Mouse (Mus musculus) induced T-regulatory cell, adult 2 months (primary cell): ENCODE measurements around the gene Mex3d.

Experiments used
- DNase-seq: peaks from one replicate; pipeline ENCODE4 v3.0.0-alpha.2; 2012; ENCODE audit warnings: low read depth

The Mex3d gene

DNA sequence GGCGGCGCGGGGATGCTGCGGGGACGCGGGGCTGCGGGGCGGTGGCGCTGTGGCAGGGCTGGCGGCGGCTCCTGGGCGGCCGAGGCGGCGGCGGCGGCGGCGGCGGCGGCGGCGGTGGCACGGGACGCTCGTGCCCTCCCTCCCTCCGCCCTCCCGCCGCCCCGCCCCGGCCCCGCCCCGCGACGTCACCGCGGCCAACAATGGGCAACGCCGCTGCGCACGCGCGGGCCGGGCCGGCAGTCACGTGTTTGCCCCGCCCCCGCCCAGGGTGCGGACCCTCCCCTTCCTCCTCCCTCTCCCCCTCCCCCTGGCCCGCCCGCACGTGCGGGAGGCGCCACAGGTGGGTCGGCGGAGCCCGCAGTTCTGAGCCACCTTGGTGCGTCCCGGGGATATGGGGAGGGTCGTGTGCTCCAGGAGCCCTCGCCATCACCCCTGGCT lies at the start of gene Mex3d:
Gene Mex3d (minus strand): TSS at position 138 of the 438 bp plus-strand sequence.
- DNase-seq = peak; percentile 93

DNA sequence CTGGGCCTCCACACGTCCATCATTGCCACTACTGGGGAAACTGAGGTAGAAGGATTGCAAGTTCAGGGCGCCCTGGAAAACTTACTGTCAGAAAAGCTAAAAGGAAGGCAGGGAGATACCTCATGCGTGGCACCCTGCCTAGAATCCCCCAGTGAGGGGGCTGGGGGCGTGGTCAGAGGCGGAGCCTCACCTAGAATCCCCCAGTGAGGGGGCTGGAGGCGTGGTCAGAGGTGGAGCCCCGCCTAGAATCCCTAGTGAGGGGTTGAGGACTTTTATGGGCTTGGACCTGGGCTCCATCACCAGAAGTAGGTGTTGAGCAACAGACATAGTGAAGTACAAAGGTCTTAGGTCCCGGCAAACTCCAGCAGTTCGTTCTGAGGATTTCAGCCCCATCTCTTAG lies 48.8 kb upstream of the Mex3d start:
- DNase-seq = no peak

DNA sequence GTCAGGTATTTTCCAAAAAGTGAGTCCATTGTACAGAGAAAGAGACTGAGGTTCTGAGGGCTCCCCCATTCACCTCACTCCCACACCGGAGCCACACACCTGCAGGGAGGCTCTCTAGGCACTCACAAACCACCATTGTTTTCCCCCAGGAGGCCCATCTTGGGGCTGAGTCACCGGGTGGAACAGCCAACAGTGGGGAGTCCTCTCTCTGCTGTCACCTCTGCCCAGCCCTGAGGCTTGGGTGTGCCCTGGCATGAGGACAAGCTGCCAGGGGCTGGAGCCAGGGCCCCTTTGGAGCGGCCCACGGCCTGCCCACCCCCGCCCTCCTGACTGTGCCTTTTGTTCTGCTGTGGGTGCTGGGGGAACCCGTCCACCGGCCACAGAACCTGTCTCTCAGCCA lies 48.3 kb upstream of the Mex3d start:
- no peak for DNase-seq

- DNase-seq = no peak
These were observed 47.4 kb upstream of the Mex3d start for GRCm38 (mm10) chr10:80434823-80435222.

GRCm38 (mm10) chr10:80434233-80434592 lies 46.8 kb upstream of the Mex3d start:
- no peak for DNase-seq

DNA sequence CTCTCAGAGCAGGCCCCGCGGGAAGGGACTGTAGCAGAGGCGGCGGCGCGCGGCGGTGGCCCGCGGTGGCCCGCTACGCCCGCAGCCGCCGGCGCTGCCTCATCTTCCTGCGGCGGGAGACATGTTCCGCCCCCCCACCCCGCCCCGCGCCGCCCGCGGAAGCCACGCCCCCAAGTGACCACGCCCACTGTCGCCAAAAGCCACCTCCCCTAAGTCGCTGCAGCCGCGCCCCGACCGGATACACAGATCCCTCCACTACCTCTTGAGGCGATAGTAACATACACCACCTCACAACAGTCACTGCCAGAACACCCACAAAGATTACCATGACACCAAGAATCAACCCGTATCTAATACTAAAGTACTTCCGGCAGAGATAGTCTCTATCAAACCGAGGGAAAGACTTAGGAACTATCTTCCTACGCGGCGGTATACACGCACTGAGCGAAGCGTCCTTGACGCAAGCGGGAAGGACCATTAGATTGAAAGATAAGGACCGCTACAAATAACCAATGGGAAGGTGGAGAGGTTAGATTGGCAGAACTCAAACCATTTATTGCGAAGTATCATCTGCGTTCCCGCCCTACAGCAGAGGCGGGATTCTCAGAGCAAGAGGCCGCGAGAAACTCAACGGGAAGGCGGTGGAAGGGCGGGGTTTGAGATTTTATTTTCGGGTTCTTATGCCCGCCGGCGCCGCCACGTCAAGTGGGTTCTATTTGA lies 46.2 kb upstream of the Mex3d start, which contains the start of gene Tcf3:
Gene Tcf3 (minus strand): TSS at position 135 of the 720 bp plus-strand sequence.
- peak; percentile 98 for DNase-seq

- peak; percentile 59 for DNase-seq
These were observed 45.6 kb upstream of the Mex3d start for GRCm38 (mm10) chr10:80432936-80433512.

GRCm38 (mm10) chr10:80432387-80432785 lies 44.9 kb upstream of the Mex3d start:
- no peak for DNase-seq

DNA sequence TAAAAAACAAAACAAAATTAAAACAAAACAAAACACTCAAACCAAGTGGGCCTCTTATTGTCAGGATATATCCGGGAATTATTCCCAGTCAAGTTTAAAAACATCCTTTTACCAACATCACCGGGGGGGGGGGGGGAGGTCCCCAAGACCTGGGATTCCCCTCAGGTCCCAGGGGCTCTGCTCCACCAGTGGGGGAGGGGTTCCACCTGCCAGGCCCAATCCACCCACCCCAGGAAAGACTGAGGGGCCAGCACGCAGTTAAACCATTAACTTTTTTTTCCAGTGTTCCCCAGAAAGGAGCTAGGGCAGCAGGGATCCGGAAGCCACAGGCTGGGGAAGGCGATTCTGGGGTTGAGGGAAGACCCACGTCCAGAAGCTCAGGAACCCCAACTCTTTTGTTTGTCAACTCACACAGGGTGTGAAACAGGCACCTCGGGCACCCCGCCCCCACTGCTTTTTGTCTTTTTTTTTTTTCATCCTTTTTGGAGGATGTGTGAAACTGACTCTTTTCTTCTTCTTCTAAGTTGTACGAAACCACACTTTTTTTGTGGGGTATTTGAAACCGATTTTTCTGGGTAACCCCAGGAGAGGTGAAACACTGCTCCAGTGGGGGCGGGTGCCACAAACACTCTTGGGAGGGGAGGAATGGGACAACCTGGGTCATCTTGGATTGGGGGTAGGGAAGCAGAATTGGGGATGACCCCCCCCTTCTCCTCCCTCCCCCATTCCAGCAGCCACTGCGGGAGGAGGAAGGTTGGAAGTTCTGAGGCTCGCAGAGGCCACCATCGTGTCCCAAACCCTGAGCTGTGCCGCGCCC lies 44.3 kb upstream of the Mex3d start:
- DNase-seq = peak; percentile 73

GRCm38 (mm10) chr10:80430375-80430980 lies 43.0 kb upstream of the Mex3d start:
- no peak for DNase-seq

- no peak for DNase-seq
These were observed 42.3 kb upstream of the Mex3d start for GRCm38 (mm10) chr10:80429800-80430199.

- DNase-seq = no peak
These were observed 37.6 kb upstream of the Mex3d start for GRCm38 (mm10) chr10:80425041-80425440.

GRCm38 (mm10) chr10:80423562-80423961 lies 36.1 kb upstream of the Mex3d start:
- DNase-seq = no peak

DNA sequence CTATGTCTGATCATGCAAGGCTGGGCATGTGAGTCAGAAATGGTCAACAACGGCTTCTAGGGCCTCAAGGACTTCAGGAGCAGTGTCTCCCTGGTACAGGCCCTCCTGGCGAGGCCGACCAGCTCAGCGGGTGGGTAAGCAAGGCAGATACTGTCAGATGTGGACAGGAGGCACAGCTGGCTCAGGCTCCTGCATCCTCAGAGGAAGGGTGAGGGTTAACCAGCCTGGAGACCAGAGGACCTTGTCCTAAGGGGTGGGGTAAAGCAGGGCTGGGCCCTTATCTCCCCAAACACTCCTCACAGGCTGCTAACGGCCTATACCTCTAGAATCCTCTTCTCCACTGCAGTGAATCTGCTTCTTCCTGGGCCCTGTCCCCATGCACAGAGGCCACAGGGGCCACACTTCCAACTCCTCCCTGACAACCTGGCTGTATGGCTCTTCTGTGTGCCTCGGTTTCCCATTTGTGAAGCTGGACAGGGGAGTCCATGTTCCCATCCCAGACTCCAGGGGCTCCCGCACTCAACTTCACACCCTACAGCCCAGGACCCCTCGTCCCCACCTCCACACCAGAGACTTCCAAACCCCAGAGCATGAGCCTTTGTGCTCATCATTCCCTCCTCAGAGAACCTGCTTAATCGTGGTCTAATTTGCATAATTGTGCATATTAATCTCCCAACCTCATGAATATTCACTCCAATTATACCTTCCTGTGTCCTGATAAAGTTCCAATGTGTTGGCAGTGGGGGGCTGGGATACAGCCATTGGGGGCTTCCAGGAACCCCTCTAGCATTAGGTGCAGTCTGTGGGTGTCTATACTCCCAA lies 34.4 kb upstream of the Mex3d start:
- DNase-seq = no peak

- no peak for DNase-seq
These were observed 33.7 kb upstream of the Mex3d start for GRCm38 (mm10) chr10:80421208-80421607.

DNA sequence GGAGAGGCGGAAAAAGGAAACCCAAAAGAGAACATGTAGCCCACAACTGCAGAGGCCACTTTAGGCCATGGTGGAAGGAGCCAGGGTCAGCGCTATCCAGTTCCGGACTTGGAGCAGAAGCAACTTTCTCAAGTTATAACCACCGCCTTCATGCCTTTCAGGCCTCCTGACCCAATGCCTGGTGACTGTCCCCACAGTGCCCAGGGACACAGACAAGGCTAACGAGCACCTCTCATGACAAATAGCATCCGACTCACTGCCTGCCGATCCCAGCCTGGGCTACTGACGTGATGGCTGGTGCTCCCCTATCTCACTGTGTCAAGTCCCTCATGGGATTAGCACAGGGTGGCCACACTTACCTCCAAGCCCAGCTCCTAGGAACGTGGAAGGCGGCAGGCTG lies 33.3 kb upstream of the Mex3d start:
- no peak for DNase-seq

DNA sequence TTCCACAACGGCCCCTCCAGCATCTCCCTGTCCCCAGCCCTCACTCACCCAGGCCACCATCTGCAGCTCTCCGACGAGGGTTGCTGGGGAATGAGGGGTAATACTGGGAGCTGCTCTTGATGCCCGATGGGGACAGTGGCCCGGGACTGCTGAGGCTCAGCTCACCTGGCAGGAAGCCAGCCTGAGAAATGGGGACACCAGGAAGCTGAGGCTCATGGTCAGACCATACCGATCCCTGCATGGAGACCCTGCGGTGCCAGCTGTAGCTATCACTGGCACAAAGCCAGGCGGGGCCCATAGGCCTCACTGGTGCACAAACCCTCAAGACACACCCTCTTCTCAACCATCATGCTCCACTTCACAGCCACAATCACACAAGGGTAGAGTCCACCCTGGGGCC lies 32.0 kb upstream of the Mex3d start:
- no peak for DNase-seq

DNA sequence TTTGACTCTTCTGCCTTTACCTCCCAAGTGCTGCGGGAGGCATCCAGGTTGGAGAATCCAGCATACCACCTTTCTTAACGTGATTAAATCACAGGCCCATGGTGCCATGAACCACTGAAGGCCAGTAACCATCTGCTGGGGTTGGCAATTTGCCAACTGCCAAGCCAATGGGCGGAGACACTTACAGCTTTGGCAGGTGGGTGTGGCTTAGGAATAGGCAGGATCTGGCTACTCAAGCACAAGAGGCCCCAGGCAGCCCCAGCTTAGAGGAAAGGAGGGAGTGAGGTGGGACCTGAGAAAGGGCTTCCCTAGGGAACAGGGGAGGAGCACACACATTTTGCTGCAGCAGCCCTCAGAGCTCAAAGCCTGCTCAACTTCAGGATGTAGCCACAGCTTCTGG lies 30.9 kb upstream of the Mex3d start:
- no peak for DNase-seq

DNA sequence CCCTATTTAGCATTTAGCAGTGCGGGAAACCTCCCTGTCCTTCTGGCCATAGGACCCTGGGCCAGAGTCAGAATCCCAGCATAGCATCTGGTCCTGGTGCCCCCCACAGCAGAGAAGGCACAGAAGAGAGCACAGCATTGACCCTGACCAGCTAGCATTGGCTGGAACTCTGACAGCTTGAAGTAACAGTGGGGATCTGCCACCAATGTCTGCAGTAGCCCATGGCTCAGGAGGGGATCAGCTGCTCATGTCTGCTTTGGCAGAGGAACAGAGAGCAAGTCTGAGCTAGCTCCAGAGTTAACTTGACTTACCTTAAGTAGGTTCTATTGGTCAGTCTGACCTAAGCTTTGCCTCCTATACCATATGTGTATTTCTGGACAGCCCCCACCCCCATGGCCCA lies 30.4 kb upstream of the Mex3d start:
- no peak for DNase-seq

- no peak for DNase-seq
These were observed 29.9 kb upstream of the Mex3d start for GRCm38 (mm10) chr10:80417371-80417770.

DNA sequence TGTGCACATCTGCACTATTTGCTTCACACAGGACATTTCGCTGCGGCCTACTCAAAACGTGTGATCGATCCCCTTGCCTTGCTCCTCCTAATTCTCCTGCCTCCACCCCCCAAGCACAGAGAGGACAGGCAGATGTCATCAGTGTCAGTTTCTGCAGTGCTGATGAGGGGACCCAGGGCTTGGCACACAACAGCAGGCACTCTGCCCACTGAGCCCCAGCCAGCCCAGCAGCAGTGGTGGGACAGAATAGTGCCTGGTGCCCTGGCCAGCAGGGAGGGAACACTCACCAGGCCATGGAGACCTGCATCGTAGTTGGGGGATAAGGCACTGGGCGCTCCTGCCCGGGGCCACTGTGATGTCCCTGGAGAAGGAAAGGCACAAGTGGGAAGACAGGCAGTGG lies 28.1 kb upstream of the Mex3d start:
- no peak for DNase-seq
